In the genomic region with DNA sequence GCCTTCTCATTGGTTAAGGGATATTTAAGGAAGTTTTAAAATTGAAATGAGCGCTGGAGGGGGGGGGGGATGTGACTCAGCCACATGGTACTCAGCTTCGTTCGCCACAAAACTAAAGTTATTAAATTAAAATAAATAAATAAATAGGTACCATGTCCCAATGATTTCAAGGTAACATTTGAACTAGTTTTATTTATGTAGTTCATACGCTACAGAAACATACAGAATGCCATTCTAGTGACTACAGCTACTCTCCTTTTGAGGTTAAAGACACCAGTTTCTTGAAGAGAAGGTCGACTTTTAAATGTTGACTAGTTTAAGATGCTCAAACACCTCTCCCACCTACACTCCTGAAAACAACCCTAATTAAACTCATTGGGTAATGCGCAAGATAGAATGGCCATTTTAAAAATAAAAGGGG, we compare ENCODE assay signal across 8 mouse cellular contexts. TPM values are rescaled to one million over a fixed set of nuclear protein-coding genes. Genes with fewer than 3 reads are reported as not detected.
DNase-seq lines count a peak whose midpoint lies in the region; ATAC-seq and TF ChIP-seq lines count a peak whose summit lies in the region.

No protein-coding gene starts in this region.

- intact Hi-C loops in gastrocnemius, postnatal 36 days (cut with DNase I), result no loop called here

- H3K27me3 ChIP-seq in kidney, embryonic 15.5 days, result no peaks in the 10 kb centered on the region
- H3K27me3 ChIP-seq in embryonic facial prominence, embryonic 10.5 days (replicated peaks; ENCODE audit: low read depth, poor library complexity, severe bottlenecking), result 0 out of 2 replicates have a peak, but pooled peaks cover 7% of the 10 kb centered on the region
- no peaks in the 10 kb centered on the region for H3K27me3 ChIP-seq in midbrain, postnatal 0 days (ENCODE audit: insufficient read depth, low read length)

- no peak for ATAC-seq in kidney, embryonic 15.5 days (replicated peaks; ENCODE audit: low FRiP score)
- ATAC-seq in midbrain, postnatal 0 days (ENCODE audit: low FRiP score), result no peak
- no peak for ATAC-seq in cerebellum, adult (ENCODE audit: insufficient number of reproducible peaks, low FRiP score, low TSS enrichment)

- peak overlapping the region; percentile 45 for H3K4me3 ChIP-seq in kidney, embryonic 15.5 days (replicated peaks)
- peak overlapping the region; percentile 56 for H3K4me3 ChIP-seq in embryonic facial prominence, embryonic 10.5 days
- H3K4me3 ChIP-seq in midbrain, postnatal 0 days (ENCODE audit: low read depth, low read length), result no peak overlapping the region

- WGBS in kidney, embryonic 15.5 days, result 18% methylated on average over 6 of the region's 6 CpGs
- WGBS in embryonic facial prominence, embryonic 10.5 days, result 18% methylated on average over 6 of the region's 6 CpGs
- 26% methylated on average over 6 of the region's 6 CpGs for WGBS in midbrain, postnatal 0 days

- H3K4me2 ChIP-seq in kidney, embryonic 15.5 days, result peak overlapping the region; percentile 80
- H3K4me2 ChIP-seq in midbrain, postnatal 0 days (ENCODE audit: low read depth, low read length, poor library complexity, severe bottlenecking), result peak overlapping the region; percentile 41; the same call in 1 of the 2 replicates

- H3K27ac ChIP-seq in kidney, embryonic 15.5 days, result peak overlapping the region; percentile 86; the same call in 1 of the 2 replicates
- H3K27ac ChIP-seq in embryonic facial prominence, embryonic 10.5 days (replicated peaks), result 0 out of 2 replicates have a peak overlapping the region, but pooled peaks have one; percentile 85
- no peak overlapping the region for H3K27ac ChIP-seq in midbrain, postnatal 0 days (ENCODE audit: low read depth, low read length)

- TF ChIP-seq CTCF in midbrain, postnatal 0 days (IDR thresholded peaks at IDR 0.05), result no peak

- H3K9me3 ChIP-seq in kidney, embryonic 15.5 days (replicated peaks), result no peaks in the 10 kb centered on the region
- no peaks in the 10 kb centered on the region for H3K9me3 ChIP-seq in embryonic facial prominence, embryonic 10.5 days
- no peaks in the 10 kb centered on the region for H3K9me3 ChIP-seq in midbrain, postnatal 0 days (ENCODE audit: low read length)

- no peaks in the 10 kb centered on the region for H3K36me3 ChIP-seq in kidney, embryonic 15.5 days
- no peaks in the 10 kb centered on the region for H3K36me3 ChIP-seq in embryonic facial prominence, embryonic 10.5 days (replicated peaks)
- H3K36me3 ChIP-seq in midbrain, postnatal 0 days (ENCODE audit: insufficient read depth, low read length), result no peaks in the 10 kb centered on the region

- H3K9ac ChIP-seq in kidney, embryonic 15.5 days, result no peak overlapping the region
- no peak overlapping the region for H3K9ac ChIP-seq in midbrain, postnatal 0 days (replicated peaks; ENCODE audit: low read length, poor library complexity, severe bottlenecking)

- DNase-seq in kidney, adult 11 months, result no peak
- DNase-seq in embryonic facial prominence, embryonic 10.5 days (ENCODE audit: low spot score), result no peak
- peak; percentile 56 for DNase-seq in induced T-regulatory cell, adult 2 months (ENCODE audit: low read depth)
- no peak for DNase-seq in midbrain, postnatal 0 days (ENCODE audit: low spot score)
- DNase-seq in cerebellum, postnatal 25 days, result no peak
- DNase-seq in gastrocnemius, postnatal 36 days, result no peak

- peaks cover 45% of the 10 kb centered on the region for H3K4me1 ChIP-seq in kidney, embryonic 15.5 days
- H3K4me1 ChIP-seq in embryonic facial prominence, embryonic 10.5 days, result peaks cover 37% of the 10 kb centered on the region
- no peaks in the 10 kb centered on the region for H3K4me1 ChIP-seq in midbrain, postnatal 0 days (ENCODE audit: insufficient read depth, low read length)

RNA-seq across cellular contexts. Expression of gene Zfp217, which starts 6.4 kb away (rescaled TPM):
- 4.7 and 5.0 TPM in 2 replicates for polyA plus RNA-seq in kidney, embryonic 15.5 days (2015; fragmentation: Nextera tagmentation; extraction: Ambion mirVana)
- polyA plus RNA-seq in embryonic facial prominence, embryonic 10.5 days (2016; fragmentation: Nextera tagmentation; extraction: Ambion mirVana), result 3.9 and 4.2 TPM in 2 replicates
- total RNA-seq in midbrain, postnatal 0 days (2014; rRNA removed), result 3.7 and 3.8 TPM in 2 replicates
- polyA plus RNA-seq in midbrain, postnatal 0 days (2015; fragmentation: Nextera tagmentation; extraction: Ambion mirVana), result 0.44 and 0.49 TPM in 2 replicates
- 1 to 10 TPM; 4.3 to 5.7 TPM for total RNA-seq in gastrocnemius, postnatal 36 days (2021)
